Mouse (Mus musculus): ENCODE data around the gene Slc30a7. TPM values are rescaled to one million over a fixed set of nuclear protein-coding genes. Genes with fewer than 3 reads are reported as not detected.

Slc30a7 gene
- polyA plus RNA-seq, 1 experiment = 3.7 TPM

- TF ChIP-seq POLR2A (IDR thresholded peaks at IDR 0.05; ENCODE audit: borderline replicate concordance, control insufficient read depth, low read depth, low read length) = no peak
- TF ChIP-seq CTCF (IDR thresholded peaks at IDR 0.05; ENCODE audit: control insufficient read depth, insufficient read depth, low read length) = no peak
- H3K4me3 ChIP-seq (replicated peaks; ENCODE audit: control insufficient read depth, low read depth, low read length) = no peak overlapping the region
- no peaks in the 10 kb centered on the region for H3K4me1 ChIP-seq (ENCODE audit: control insufficient read depth, insufficient read depth, low read length)
- H3K27ac ChIP-seq (ENCODE audit: control insufficient read depth, insufficient read depth, low read depth, low read length, poor library complexity) = no peak overlapping the region
- WGBS = 88% methylated on average over 6 of the region's 6 CpGs
Measured at GRCm38 (mm10) chr3:115949921-115950877, 57.0 kb downstream of the Slc30a7 start.

DNA sequence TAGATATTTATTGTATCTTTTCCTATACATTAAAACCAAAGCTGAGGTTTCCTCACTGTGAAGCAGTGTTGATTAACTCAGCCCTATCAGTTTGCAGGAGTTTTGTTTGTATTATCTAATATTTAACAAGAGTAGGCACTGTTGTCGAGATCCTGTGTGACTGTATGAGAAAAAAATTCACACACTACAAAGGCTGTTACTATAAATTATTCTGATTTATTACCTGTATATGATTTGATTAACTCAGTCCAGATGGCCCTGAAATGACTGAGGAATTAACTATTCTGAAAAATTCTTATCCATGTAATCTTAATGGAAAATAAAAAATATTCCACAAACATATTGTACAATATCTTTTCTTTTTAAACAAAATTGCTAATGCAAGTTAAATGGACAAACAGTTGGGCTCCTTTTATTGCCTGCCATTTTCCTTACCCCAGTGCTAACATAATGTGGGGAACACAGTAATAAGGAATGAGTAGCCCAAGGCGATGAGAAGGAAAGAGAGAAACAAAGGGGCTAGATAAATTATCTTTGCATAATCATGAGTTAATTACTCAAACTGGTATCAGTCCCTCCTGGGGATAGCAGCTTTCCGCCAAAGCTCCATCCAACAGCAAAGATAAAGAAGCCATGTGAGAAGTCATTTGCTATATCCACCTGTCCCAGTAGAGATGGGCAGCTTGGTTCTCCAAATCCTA lies 57.8 kb downstream of the Slc30a7 start:
- no peaks in the 10 kb centered on the region for H3K4me1 ChIP-seq (ENCODE audit: control insufficient read depth, insufficient read depth, low read length)
- no peak overlapping the region for H3K27ac ChIP-seq (ENCODE audit: control insufficient read depth, insufficient read depth, low read depth, low read length, poor library complexity)
- H3K4me3 ChIP-seq (replicated peaks; ENCODE audit: control insufficient read depth, low read depth, low read length) = no peak overlapping the region
- TF ChIP-seq POLR2A (IDR thresholded peaks at IDR 0.05; ENCODE audit: borderline replicate concordance, control insufficient read depth, low read depth, low read length) = no peak
- no peak for TF ChIP-seq CTCF (IDR thresholded peaks at IDR 0.05; ENCODE audit: control insufficient read depth, insufficient read depth, low read length)
- WGBS = 81% methylated on average over 3 of the region's 3 CpGs

- no peak overlapping the region for H3K27ac ChIP-seq (ENCODE audit: control insufficient read depth, insufficient read depth, low read depth, low read length, poor library complexity)
- H3K4me3 ChIP-seq (replicated peaks; ENCODE audit: control insufficient read depth, low read depth, low read length) = no peak overlapping the region
- WGBS = 90% methylated on average over 8 of the region's 8 CpGs
- H3K4me1 ChIP-seq (ENCODE audit: control insufficient read depth, insufficient read depth, low read length) = no peaks in the 10 kb centered on the region
- TF ChIP-seq CTCF (IDR thresholded peaks at IDR 0.05; ENCODE audit: control insufficient read depth, insufficient read depth, low read length) (no peak), POLR2A (IDR thresholded peaks at IDR 0.05; ENCODE audit: borderline replicate concordance, control insufficient read depth, low read depth, low read length) (no peak)
Measured at GRCm38 (mm10) chr3:115946272-115946671, 60.9 kb downstream of the Slc30a7 start.

DNA sequence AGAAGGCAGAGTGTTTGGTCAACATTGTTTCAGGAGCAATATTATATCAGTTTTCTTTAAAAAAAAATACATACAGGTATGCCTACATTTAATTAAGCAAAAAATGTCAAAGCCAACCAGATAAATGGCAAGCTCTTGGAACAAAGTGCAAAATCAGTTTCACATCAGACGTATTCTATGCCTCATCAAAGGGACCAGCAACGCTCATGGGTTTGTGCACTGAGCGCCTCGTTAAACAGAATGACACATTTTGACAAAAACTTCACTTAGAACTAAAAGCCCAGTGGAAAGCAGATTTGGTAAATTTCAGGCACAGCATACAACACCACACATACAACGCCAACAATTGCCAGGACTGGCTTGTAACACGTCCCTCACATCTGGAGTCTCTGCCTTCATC lies 62.8 kb downstream of the Slc30a7 start:
- no peak overlapping the region for H3K27ac ChIP-seq (ENCODE audit: control insufficient read depth, insufficient read depth, low read depth, low read length, poor library complexity)
- H3K4me1 ChIP-seq (ENCODE audit: control insufficient read depth, insufficient read depth, low read length) = no peaks in the 10 kb centered on the region
- no peak overlapping the region for H3K4me3 ChIP-seq (replicated peaks; ENCODE audit: control insufficient read depth, low read depth, low read length)
- TF ChIP-seq POLR2A (IDR thresholded peaks at IDR 0.05; ENCODE audit: borderline replicate concordance, control insufficient read depth, low read depth, low read length) = no peak
- TF ChIP-seq CTCF (IDR thresholded peaks at IDR 0.05; ENCODE audit: control insufficient read depth, insufficient read depth, low read length) = no peak
- 87% methylated on average over 6 of the region's 6 CpGs for WGBS

DNA sequence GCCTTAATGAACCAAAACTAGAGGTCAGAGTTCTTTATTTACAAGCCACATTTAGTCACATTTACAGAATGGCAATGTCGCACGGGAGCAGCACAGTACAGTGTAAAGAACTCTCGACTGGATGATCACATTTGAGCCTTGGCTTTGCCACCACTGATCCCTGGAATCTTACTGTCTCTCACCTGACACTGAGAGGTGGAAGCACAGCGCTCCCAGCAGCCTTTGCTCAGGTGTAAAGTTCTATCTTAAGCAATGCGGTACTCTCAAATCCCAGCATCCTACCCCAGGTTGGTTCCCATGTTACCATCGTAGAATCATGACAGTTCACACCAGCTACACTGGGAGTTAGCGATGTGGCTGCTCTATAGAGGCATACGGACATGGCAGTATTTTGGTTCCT lies 65.7 kb downstream of the Slc30a7 start:
- TF ChIP-seq CTCF (IDR thresholded peaks at IDR 0.05; ENCODE audit: control insufficient read depth, insufficient read depth, low read length) (no peak), POLR2A (IDR thresholded peaks at IDR 0.05; ENCODE audit: borderline replicate concordance, control insufficient read depth, low read depth, low read length) (no peak)
- 92% methylated on average over 8 of the region's 8 CpGs for WGBS

DNA sequence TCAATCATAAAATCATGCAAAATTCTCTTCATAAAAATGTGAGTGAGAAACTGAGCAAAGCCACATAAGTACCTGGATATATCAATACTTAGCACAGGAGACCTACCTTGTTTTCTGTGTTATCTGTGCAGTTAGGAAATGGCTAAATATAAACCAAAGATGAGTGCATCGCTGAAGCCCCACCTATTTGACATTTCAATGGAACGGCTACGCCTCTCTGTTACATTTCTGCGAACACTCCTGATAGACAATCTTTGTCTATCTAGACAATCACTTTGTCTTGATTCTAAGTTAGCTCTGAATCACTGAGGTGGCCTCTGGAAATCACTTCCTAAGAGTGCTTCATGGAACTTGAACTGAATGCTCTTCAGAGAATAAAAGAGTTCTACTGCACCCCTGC lies 66.7 kb downstream of the Slc30a7 start:
- no peak for TF ChIP-seq POLR2A (IDR thresholded peaks at IDR 0.05; ENCODE audit: borderline replicate concordance, control insufficient read depth, low read depth, low read length)
- WGBS = 87% methylated on average over 4 of the region's 4 CpGs
- Histone ChIP-seq H3K4me1 (ENCODE audit: control insufficient read depth, insufficient read depth, low read length) (no peaks in the 10 kb centered on the region), H3K27ac (ENCODE audit: control insufficient read depth, insufficient read depth, low read depth, low read length, poor library complexity) (no peak overlapping the region), H3K4me3 (replicated peaks; ENCODE audit: control insufficient read depth, low read depth, low read length) (no peak overlapping the region)

More for the DNA sequence above, 65.7 kb downstream of the Slc30a7 start:
- Histone ChIP-seq H3K27ac (ENCODE audit: control insufficient read depth, insufficient read depth, low read depth, low read length, poor library complexity) (no peak overlapping the region), H3K4me1 (ENCODE audit: control insufficient read depth, insufficient read depth, low read length) (no peaks in the 10 kb centered on the region), H3K4me3 (replicated peaks; ENCODE audit: control insufficient read depth, low read depth, low read length) (no peak overlapping the region)

- Histone ChIP-seq H3K4me3 (replicated peaks; ENCODE audit: control insufficient read depth, low read depth, low read length) (no peak overlapping the region), H3K27ac (ENCODE audit: control insufficient read depth, insufficient read depth, low read depth, low read length, poor library complexity) (no peak overlapping the region), H3K4me1 (ENCODE audit: control insufficient read depth, insufficient read depth, low read length) (no peaks in the 10 kb centered on the region)
- 88% methylated on average over 10 of the region's 10 CpGs for WGBS
- TF ChIP-seq POLR2A (IDR thresholded peaks at IDR 0.05; ENCODE audit: borderline replicate concordance, control insufficient read depth, low read depth, low read length) (no peak), CTCF (IDR thresholded peaks at IDR 0.05; ENCODE audit: control insufficient read depth, insufficient read depth, low read length) (no peak)
Measured at GRCm38 (mm10) chr3:115937807-115938206, 69.4 kb downstream of the Slc30a7 start.
